ENCODE assay signal across 15 mouse cellular contexts in genomic region chr4:34315848-34316247, GRCm38 (mm10).
DNase-seq lines count a peak whose midpoint lies in the region; ATAC-seq and TF ChIP-seq lines count a peak whose summit lies in the region.
"Had no signal": no experiment of that assay in that cellular context is flagged by ENCODE, and none has a peak within 500 bp of the region (broad histone marks: within the 10 kb centered on the region; RNA-seq: fewer than 3 reads in every experiment).

No protein-coding gene starts in this region.

- no peak overlapping the region for H3K4me2 ChIP-seq in forebrain, embryonic 15.5 days (replicated peaks)
- H3K4me2 ChIP-seq in forebrain, embryonic 13.5 days: no peak overlapping the region
- H3K4me2 ChIP-seq: hindbrain, embryonic 15.5 days; midbrain, embryonic 15.5 days had no signal

- WGBS in forebrain, embryonic 15.5 days: 73% methylated on average over 5 of the region's 5 CpGs
- 81% methylated on average over 5 of the region's 5 CpGs for WGBS in forebrain, embryonic 13.5 days
- whole genome bisulfite sequencing in kidney, adult 2 months: 10% methylated on average over 5 of the region's 5 CpGs

- H3K9me3 ChIP-seq in forebrain, embryonic 15.5 days: 0 out of 2 replicates have a peak, but pooled peaks cover 5% of the 10 kb centered on the region
- H3K9me3 ChIP-seq in forebrain, embryonic 13.5 days (replicated peaks): 0 out of 2 replicates have a peak, but pooled peaks cover 4% of the 10 kb centered on the region
- H3K9me3 ChIP-seq: hindbrain, embryonic 15.5 days; midbrain, embryonic 15.5 days had no signal

- no peak for TF ChIP-seq POLR2A in kidney, adult 2 months (IDR thresholded peaks at IDR 0.05; ENCODE audit: low read depth, low read length)

- no peaks in the 10 kb centered on the region for H3K36me3 ChIP-seq in forebrain, embryonic 15.5 days
- no peaks in the 10 kb centered on the region for H3K36me3 ChIP-seq in forebrain, embryonic 13.5 days (ENCODE audit: poor library complexity, severe bottlenecking)
- no peaks in the 10 kb centered on the region for H3K36me3 ChIP-seq in kidney, adult 2 months (ENCODE audit: control insufficient read depth, insufficient read depth, low read length)
- H3K36me3 ChIP-seq: hindbrain, embryonic 15.5 days; midbrain, embryonic 15.5 days had no signal

- peak; percentile 12 to 17 for DNase-seq in kidney, postnatal 4 days
- no peak for DNase-seq in kidney, adult 2 months
- peak; percentile 20 for DNase-seq in right cerebral cortex, postnatal 25 days
- no peak for DNase-seq in right cerebral cortex, postnatal 10 days (ENCODE audit: low spot score in 2 of 2)
- DNase-seq in adrenal gland, adult (ENCODE audit: inconsistent age in 2 of 2, low spot score in 1 of 2): no peak
- no peak for DNase-seq in yolk sac, embryonic 10.5 days (ENCODE audit: low spot score)
- DNase-seq: adrenal gland, adult 2 months; cerebellum, postnatal 10 days; heart, adult 2 months; heart, postnatal 10 days; lung, postnatal 36 days had no signal

- TF ChIP-seq CTCF in kidney, adult 2 months (conservative IDR thresholded peaks at IDR 0.05; ENCODE audit: insufficient read depth, insufficient read length, low read depth, low read length): no peak

- no peak overlapping the region for H3K4me3 ChIP-seq in forebrain, embryonic 15.5 days
- H3K4me3 ChIP-seq in forebrain, embryonic 13.5 days: no peak overlapping the region
- H3K4me3 ChIP-seq in kidney, adult 2 months (ENCODE audit: insufficient read depth, low read depth, low read length): no peak overlapping the region
- H3K4me3 ChIP-seq: heart, adult 2 months; hindbrain, embryonic 15.5 days; midbrain, embryonic 15.5 days had no signal

- H3K9ac ChIP-seq in forebrain, embryonic 15.5 days (replicated peaks): no peak overlapping the region
- H3K9ac ChIP-seq in forebrain, embryonic 13.5 days: no peak overlapping the region
- H3K9ac ChIP-seq: hindbrain, embryonic 15.5 days; midbrain, embryonic 15.5 days had no signal

- no peaks in the 10 kb centered on the region for H3K27me3 ChIP-seq in forebrain, embryonic 15.5 days
- no peaks in the 10 kb centered on the region for H3K27me3 ChIP-seq in forebrain, embryonic 13.5 days
- no peaks in the 10 kb centered on the region for H3K27me3 ChIP-seq in kidney, adult 2 months (replicated peaks; ENCODE audit: control insufficient read depth, insufficient read depth, low read length)
- H3K27me3 ChIP-seq: hindbrain, embryonic 15.5 days; midbrain, embryonic 15.5 days had no signal

- peak overlapping the region; percentile 59 for H3K27ac ChIP-seq in forebrain, embryonic 15.5 days (replicated peaks)
- no peak overlapping the region for H3K27ac ChIP-seq in forebrain, embryonic 13.5 days
- no peak overlapping the region for H3K27ac ChIP-seq in kidney, adult 2 months (ENCODE audit: insufficient read depth, low read depth, low read length)
- H3K27ac ChIP-seq: heart, adult 2 months; hindbrain, embryonic 15.5 days; midbrain, embryonic 15.5 days had no signal

- no peaks in the 10 kb centered on the region for H3K4me1 ChIP-seq in forebrain, embryonic 15.5 days
- H3K4me1 ChIP-seq in forebrain, embryonic 13.5 days: no peaks in the 10 kb centered on the region
- no peaks in the 10 kb centered on the region for H3K4me1 ChIP-seq in kidney, adult 2 months (ENCODE audit: control insufficient read depth, insufficient read depth, low read length)
- H3K4me1 ChIP-seq: midbrain, embryonic 15.5 days had no signal

- ATAC-seq in forebrain, embryonic 15.5 days (replicated peaks): no peak
- ATAC-seq in forebrain, embryonic 13.5 days: no peak
- ATAC-seq: midbrain, embryonic 15.5 days had no signal

Comparison
In these comparisons a context has a peak if more than half of its experiments do, and no peak if none do; other contexts are left out.
1. DNase-seq: peak in kidney, postnatal 4 days (2 of 2) and right cerebral cortex, postnatal 25 days (single experiment); none in kidney, adult 2 months (single experiment), right cerebral cortex, postnatal 10 days (0 of 2), adrenal gland, adult (0 of 2) and yolk sac, embryonic 10.5 days (single experiment).